Mouse (Mus musculus): ENCODE results near the gene Hadh.

GRCm38 (mm10) chr3:131191454-131191853 is 80.4 kb downstream of the Hadh start:
- TF ChIP-seq POLR2A (IDR thresholded peaks at IDR 0.05; ENCODE audit: insufficient read depth, low read length) (no peak), CTCF (IDR thresholded peaks at IDR 0.05; ENCODE audit: low read depth, low read length) (no peak), EP300 (IDR thresholded peaks at IDR 0.05; ENCODE audit: insufficient read depth, low read depth, low read length) (no peak)
